Mouse (Mus musculus) myocyte (in vitro differentiated cells): ENCODE results near the gene Whrn.

ENCODE experiments used
- MAX ChIP-seq: IDR thresholded peaks from one replicate; pipeline ENCODE4 v1.6.1; 2011; ENCODE audit warnings: low read depth, mild to moderate bottlenecking, control low read depth
- MYOD1 ChIP-seq, 3 experiments: IDR thresholded peaks; one replicate each; pipeline ENCODE4 v1.6.1; 2011; ENCODE audit warnings: control low read depth in 2 of 3, low read depth in 2 of 3, mild to moderate bottlenecking in 2 of 3, moderate library complexity in 1 of 3; ENCODE audit not compliant: insufficient read length in 2 of 3, control insufficient read depth in 1 of 3
- SRF ChIP-seq: IDR thresholded peaks from one replicate; pipeline ENCODE4 v1.6.1; 2011; ENCODE audit warnings: low read depth; ENCODE audit not compliant: control insufficient read depth, insufficient read length

DNA sequence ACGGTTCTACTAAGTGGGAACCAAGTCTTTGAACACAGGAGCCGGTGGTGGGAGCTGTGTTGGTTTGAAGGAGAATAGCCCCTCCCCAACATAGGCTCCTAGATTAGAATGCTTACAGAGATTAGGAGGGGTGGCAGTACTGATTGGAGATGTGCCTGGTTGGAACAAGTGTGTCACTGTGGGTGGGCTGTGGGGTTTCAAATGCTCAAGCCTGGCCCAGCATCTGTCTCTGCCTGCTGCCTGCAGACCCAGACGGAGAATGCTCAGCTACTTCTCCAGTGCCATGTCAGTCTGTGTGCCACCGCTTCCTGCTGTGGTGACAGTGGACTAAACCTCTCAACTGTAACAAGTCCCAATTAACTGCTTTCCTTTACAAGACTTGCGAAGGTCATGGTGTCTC, 45.2 kb downstream of the Whrn start:
- TF ChIP-seq SRF (no peak), MAX (no peak), MYOD1 (IDR thresholded peaks at IDR 0.05; ENCODE audit: control insufficient read depth in 1 of 3, insufficient read length in 2 of 3, low read depth in 2 of 3) (no peak)
